Mouse (Mus musculus): ENCODE measurements around the gene Pofut2.

The Pofut2 gene

GRCm38 (mm10) chr10:77315682-77316081 is 56.7 kb downstream of the Pofut2 start:
- no peak for DNase-seq (ENCODE audit: low spot score in 2 of 2)

All from urinary bladder, adult 18-20 months (tissue).